Mouse (Mus musculus) hindlimb bud, embryonic 11.5 days (tissue): Measurements from ENCODE around the gene Ckm.

Source experiments
- DNase-seq: peaks from one replicate; pipeline ENCODE4 v3.0.0-alpha.2; 2012; ENCODE audit warnings: low read depth, low spot score; ENCODE audit errors: extremely low spot score

The Ckm gene

DNA sequence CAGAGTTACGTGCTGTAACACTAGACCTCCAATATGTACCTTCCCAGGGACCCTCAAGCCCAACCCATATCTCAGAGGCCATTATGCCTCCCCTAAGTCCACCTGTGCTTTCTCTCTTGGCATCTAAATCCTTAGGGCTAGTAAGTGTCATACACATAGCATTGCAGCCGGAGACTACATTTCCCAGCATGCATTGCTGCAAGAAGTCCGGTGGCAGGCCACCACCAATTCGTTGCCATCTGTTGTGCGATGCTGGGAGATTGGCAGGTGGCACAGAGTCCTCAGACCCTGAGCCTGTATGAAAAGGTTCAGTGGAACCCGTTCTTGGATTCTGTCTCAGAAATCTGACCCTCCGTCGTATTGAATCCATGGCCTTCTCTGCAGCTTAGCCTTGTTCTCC lies 25.1 kb downstream of the Ckm start:
- no peak for DNase-seq

DNA sequence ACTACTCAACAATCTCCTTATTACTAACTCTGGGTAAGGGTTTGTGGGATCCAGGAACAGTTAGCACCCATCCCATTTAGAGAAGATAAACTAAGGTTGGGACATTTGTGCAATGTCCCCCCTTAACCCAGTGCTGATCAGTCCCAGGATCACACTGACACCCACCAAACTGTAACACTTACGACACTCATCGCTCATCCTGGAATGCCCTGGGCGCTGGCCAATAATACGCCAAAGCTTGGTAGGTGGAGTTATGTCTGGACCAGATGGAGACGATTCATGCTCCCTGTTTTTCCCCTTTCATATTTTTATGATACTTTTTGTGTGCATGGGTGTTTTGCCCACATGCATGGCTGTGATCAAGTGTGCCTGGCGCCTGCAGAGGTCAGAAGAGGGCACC lies 25.8 kb downstream of the Ckm start:
- no peak for DNase-seq

DNA sequence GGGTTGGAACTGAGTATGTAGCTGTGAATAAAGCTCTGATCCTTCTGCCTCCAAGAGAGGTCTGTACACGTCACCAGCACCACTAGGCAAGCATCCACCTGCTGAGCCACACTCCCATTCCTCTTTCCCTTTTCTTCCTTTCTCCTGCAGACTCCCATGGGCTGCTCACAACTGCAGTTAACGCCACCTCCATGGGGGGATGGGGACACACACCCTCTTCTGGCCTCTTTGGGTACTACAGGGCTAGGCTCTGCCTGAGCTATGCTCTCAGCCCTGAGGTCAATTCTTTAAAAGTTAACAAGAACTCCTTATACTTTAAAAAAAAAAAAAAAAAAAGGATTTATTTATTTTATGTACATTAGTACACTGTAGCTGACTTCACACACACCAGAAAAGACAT lies 27.9 kb downstream of the Ckm start:
- no peak for DNase-seq

DNA sequence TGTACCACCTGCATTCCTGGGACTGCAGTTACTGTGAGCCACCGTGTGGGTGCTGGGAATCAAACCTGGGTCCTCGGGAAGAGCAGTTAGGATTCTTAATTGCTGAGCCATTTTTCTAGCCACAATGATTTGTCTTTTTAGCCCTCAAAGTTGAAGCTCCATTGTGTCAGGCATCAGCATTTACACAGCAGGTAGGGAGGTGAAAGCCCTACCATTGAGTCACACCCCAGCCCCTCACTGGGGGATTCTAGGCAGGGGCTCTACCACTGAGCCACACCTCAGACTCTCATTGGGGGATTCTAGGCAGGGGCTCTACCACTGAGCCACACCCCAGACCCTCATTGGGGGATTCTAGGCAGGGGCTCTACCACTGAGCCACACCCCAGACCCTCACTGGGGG lies 31.7 kb downstream of the Ckm start:
- no peak for DNase-seq

DNA sequence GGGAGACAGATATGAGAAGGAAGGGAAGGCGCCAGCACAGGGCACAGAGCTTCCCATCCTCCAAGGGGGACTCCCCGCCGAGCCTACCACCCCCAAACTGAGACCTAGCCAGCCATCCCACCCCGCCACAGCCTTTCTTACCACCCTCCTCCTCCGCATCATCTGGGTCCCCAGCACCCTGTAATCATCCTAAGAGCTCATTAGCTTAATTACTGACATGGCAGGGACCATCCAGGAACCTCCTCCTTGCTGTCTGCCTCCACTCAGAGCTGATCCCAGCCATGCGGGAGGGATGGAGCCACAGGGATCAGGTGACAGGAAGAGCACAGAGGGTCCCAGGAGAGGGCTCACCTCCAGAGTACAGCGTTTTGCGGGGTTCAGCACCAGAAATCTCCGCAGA lies 32.5 kb downstream of the Ckm start:
- no peak for DNase-seq

DNA sequence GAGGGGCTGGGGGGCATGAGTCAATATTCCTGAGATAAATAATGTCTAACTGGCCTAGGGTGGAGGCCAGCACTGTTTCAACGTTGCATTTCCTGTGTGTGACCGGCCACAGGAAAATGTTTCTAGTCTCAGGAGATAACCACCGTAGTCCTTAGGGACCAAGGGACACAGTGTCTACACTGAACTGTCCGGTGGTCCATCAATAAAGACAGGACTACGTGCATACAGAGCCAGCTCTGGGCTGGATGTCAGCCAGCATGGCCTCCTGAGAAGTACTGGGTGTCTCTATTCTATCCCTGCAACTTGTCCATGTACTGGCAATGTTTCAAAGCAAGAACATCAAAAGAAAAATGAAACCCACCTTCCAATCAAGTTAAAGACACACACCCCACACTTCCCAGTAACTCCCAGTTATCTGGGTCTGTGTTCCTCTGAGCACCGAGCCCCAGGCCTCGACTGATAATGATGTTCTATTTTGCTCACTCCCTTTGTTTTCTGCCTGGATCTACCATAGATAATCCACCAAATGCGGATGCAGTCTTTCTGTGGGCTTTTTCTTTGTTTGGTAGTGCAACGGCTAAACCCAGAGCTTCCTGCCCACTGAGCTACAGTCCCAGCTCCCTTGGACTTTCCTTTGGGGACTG lies 37.0 kb downstream of the Ckm start:
- no peak for DNase-seq

DNA sequence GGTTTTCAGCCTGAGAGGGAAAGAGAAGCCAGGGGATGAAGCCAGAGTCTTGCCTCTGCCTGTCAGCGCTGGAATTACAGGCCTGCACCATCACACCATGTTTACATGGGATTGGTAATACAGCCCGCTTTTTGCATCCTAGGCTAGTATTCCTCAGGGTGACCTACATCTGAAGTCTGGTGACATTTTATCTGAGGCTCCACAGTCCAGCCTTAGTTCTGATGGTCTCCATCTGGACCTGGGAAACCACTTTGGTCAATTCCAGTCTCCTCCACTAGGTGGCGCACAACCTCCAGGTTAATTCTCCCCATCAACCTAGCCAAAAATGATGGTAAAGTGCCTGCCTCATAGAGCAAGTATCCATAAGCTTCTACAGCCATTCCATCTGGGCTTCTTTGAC lies 38.8 kb downstream of the Ckm start:
- DNase-seq: peak; percentile 83

DNA sequence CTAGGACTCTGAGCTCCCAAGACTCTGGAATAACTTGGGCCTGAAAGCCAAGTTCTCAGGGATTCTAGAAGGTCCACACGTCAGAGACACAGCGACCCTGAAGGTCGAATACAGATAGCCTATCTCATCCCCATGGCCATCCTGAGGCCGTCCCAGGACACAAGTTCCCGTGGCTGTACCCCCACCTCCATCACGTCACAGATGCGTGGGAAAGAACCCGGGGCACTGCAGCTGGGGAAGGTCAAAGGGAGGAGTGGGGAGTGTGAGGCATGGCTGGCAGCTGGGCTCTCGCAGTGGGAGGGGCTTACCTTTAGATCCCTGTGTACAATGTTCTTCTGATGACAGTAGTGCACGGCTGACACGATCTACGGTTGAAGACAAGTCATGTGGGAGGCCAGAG lies 40.2 kb downstream of the Ckm start:
- DNase-seq: no peak

DNA sequence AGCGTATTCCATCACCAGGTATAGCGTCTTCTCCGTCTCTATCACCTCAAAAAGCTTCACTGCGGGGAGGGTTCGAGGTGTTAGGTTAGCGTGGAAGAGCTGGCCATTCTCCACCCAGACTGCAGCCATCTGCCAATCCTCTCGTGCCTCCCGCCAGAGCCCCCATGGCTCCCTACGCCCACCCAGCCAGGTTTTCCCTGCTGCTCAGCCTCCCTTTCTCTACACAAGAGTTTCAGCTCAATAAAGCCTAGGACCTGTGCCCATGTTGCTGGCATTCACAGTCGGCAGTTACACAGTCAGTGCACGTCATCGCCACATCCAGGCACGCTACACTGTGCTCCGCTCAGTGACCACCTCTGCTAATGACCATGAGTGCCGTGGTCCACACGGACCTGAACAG lies 43.1 kb downstream of the Ckm start:
- no peak for DNase-seq

DNA sequence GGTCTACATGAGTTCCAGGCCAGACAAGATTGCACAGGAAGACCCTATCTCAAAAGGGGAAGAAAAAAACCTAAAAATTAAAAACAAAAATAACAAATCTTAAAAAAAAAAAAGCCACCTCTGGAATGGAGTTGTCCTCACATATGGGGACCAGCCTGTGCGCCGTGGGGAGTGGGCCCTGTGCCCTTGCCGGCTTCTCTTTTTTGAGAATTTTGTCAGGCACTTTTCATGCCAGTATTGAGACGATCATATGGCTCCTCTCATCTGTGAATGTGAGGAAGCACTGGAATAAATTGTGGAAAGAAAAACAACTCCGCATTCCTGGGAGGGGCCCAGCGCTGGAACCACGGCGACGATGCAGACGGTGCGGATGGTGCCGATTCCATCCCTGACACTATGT lies 44.6 kb downstream of the Ckm start:
- DNase-seq: no peak

DNA sequence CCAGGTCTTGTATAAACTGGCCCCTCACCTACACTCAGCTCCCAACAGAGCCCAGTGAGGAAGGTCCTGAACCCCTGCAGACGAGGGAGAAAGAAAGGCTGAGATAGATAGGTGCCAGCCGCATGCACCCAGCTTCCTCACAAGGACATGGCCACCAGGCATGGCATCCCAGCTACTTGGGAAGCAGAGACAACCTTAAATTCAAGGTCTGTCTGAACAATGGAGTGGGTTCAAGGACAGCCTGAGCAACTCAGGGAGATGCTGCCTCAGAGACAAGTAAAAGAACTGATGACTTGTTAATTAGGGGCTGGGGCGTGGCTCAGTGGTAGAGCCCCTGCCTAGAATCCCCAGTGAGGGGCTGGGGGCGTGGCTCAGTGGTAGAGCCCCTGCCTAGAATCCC lies 50.6 kb downstream of the Ckm start:
- DNase-seq: no peak

DNA sequence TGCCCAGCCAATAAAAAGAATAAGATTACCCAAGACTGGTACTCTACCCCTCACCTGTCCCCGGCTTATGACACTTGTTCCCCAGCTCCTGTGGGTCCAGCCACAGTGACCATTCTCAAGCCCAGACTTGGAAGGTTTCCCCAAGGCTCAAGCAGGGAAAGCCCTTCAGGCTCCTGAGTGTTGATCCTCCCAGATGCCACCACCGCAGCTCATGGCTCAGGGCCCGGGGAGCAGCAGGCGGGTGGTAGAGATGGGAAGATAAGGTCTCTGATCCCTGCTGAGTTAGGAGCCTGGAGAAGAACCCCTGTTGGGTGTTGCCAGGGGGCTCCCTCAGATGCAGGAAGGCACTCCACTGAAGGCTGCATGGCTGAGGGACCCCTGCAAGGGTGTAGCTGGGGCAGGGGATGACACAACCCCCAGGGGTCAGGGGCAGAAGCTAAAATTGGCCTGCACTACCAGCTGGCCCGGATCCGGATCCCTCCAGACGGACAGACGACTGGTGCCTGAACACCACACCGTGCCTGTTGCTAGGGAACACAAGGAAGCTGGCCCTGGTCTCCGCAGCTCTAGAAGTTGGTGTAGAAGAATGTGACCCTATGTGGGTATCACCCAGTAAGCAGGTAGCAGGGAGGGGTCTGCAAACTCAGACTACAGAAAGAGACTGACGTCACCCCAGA lies 51.4 kb downstream of the Ckm start:
- DNase-seq: no peak

DNA sequence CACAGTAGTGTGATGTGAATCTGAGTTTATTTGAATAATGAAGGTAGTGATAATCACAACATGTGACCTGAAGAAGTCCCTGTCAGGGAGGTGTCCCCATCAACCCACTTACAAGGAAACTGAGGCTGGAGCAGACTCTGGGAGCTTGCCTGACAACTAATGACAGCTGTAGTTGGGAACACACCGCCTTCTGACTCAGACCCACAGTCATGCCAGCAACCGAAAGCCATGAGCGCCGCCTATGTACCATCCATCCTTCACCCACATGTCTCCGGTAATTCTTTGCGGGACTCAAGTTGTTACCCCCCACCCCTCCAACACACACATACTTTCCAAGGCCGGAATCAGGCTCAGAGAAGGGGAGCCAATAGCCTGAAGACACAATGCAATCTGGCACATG lies 52.1 kb downstream of the Ckm start:
- no peak for DNase-seq

DNA sequence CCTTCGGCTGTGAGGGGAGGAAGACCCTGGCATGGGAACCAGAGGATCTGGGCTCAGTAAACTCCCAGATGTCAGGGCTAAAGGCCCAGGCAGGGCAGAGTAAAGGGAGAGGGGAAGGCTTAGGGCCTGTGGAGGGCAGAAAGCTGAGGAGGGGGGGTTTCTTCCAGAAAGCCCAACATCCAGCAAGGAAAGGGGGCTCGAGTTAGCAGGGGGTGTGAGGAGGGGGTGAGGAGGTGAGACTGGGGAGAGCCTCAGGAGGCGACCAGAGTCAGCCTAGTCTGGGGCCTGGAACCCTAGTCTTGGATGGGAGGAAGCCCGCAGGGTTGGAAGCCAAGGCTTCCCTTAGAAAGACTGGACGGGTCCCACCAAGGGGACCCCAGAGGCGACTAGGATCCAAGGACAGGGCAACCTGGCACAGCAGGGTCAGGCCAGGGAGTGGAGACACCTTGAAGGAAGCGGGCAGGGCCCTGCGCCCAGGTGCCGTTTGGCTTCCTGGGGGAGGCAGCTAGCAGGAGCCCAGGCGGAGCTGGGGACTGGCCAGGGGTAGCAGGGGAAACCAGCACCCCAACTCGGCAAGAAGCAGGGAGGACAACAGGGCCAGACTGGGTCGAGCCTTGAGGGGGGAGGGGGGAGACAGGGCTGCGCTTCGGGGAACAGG lies 53.0 kb downstream of the Ckm start:
- DNase-seq: no peak

DNA sequence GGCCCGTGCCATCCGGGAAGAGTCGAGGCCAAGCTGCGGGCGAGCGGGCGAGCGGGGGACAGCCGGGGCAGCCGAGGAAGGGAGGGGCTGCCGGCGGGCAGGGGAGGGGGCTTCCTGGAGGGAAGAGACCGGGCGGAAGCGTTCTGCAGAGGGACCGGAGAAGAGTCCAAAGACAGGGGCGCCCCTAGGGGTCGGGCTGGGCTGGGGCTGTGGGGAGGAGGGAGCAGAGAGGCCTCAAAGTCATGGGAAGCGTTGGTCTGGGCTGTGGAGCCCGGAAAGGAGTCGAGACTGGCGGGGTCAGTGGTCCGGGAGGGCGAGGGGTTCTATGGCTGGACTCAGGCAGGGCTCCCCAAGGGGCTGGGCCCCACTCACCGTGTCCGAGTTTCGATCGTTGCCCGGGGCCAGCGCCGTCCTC lies 53.5 kb downstream of the Ckm start:
- no peak for DNase-seq

DNA sequence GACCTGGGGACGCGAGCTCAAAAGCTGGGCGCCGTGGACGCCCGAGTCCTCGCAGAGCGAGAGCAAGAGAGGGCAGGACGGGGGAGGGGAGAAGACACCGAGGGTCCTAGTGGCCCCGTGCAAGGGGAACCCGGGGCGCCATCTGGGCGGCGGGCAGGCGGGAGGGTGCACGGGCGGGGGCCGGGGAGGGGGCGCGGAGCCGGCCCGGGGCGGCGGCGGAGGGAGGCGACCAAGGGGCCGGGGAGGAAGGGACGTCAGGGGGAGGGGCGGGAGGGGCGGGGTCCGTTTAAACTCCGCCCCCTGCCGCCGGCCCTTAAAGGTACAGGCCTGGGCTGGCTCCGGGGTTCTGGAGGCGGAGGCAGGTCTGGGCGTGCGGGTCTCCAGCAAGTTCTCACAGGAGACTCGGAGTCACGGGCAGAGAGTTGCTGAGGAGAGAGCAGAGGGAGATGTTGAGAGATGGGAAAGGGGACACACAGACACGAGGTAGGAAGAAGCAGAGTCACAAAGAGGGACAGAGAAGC lies 54.1 kb downstream of the Ckm start, which contains the start of gene Mark4:
Mark4 (minus strand) TSS at position 231 of the 521 bp plus-strand sequence.
- no peak for DNase-seq

DNA sequence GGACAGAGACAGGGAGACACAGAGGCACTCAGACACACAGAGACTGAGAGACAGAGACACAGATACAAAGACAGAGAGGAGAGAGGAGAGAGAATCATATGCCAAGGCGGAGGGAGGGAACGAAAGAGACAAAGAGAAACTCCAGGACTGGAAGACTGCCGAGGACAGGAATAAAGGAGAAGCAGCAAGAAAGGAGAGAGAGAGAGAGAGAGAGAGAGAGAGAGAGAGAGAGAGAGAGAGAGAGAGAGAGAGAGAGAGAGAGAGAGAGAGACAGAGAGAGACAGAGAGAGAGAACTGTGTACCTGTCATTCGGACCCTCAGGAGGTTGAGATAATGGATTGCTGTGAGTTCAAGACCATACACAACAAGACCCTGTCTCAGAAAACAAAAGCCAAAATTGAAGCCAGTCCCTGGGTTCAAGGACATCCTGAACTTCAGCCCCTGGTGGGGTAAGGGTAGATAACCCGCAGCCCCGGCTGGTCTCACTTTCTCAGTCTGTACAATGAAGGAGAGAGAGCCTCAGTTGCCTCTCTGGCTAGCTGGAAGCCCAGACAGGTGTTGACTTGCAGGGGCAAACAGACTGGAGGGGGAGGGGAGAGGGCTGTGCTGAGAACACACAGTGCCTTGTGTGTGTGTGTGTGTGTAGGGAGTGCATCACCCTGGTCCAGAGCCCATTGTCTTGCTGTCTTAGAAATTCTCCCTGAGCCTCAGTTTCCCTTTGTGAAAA lies 54.7 kb downstream of the Ckm start:
- DNase-seq: no peak

DNA sequence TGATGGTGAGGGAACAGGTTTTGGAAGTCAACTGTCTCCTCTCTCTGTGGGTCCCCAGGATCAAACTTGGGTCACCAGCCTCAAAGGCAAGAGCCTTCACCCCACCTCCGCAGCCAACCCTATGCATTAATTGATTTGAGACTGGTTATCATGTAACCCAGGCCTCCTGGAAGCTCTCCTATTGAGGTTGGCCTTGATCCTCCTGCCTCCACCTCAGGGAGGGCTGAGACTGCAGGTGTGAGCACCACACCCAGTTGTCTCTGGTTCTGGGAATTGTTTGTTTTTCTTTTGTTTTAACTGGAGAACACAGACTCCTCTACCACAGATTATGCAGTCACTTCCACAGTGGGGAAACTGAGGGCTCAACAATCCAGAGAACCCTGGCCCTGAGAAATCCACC lies 55.9 kb downstream of the Ckm start:
- no peak for DNase-seq

DNA sequence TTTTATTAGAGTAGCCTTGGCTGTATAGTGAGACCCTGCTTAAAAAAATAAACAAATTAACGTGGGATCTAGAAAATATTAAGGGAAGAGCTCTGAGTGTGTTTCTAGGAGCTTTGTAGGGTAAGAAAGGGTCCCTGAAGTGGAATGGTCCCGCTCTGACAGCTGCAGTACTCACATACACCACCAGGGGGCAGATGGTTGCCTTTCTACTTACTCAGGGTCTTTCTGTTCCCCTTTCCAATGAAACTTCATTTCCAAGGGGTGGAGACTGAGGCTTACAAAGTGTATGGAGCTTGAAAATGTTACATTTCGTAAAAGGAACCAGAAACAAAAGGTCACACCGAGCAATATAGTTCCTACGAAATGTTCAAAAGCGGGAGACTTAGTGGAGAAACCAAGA lies 56.9 kb downstream of the Ckm start:
- DNase-seq: no peak

DNA sequence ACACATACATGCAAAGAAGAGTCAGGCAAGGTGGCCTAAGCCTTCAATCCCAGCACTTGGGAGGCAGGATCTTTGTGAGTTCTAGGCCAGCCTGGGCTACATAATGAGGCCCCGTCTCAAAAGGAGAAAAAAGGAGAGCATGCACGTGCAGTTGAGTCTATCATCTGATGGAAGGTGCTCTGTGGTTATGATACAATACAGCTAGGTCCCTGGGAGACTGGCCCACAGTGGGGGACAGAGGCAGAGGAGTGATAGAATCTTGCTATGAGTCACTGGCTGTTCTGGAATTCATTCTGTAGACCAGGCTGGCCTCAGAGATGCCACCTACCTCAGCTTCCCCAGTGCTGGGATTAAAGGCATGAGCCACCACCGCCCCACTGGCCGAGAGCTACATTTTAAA lies 57.9 kb downstream of the Ckm start:
- no peak for DNase-seq

DNA sequence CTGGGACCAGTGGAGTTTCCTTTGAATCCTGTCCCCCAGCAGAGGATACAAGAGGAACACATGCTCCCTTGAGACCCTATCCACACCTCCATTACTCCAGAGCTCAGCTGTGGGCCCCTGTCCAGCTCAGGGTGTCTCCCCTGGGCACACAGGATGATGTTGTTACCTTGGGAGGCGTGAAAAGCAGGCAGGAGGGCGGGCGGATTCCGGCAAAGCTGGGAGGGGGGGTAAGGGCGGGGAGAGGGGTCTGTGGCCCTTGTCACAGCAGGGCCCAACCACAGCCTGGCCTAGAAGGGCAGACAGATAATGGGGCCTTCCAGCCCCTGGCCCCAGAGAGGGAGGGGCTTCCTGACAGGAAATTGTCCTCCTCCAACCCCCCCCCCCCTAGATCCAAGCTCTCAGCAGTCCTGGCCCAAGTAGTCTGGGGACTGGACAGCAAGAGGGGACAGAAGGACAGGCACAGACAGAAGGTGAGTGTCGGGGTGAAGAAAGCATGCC lies 58.4 kb downstream of the Ckm start, which contains the start of gene Exoc3l2:
Exoc3l2 (plus strand) TSS at position 448 of the 498 bp plus-strand sequence.
- no peak for DNase-seq
